Mouse (Mus musculus): Measurements from ENCODE around the gene Dnaic2.

The Dnaic2 gene

GRCm38 (mm10) chr11:114726965-114727825, at the start of gene Dnaic2:
TSS of gene Dnaic2 (plus strand) at chr11:114727408.
- DNase-seq = no peak

GRCm38 (mm10) chr11:114679582-114679981, 47.6 kb upstream of the Dnaic2 start:
- no peak for DNase-seq

- no peak for DNase-seq
Observed at GRCm38 (mm10) chr11:114680291-114680690, 46.9 kb upstream of the Dnaic2 start.

- no peak for DNase-seq
Observed at GRCm38 (mm10) chr11:114681054-114681453, 46.2 kb upstream of the Dnaic2 start.

GRCm38 (mm10) chr11:114682321-114682900, 44.8 kb upstream of the Dnaic2 start:
- no peak for DNase-seq

- no peak for DNase-seq
Observed at GRCm38 (mm10) chr11:114683029-114683721, 44.0 kb upstream of the Dnaic2 start.

- DNase-seq = no peak
Observed at GRCm38 (mm10) chr11:114683722-114684621, 43.2 kb upstream of the Dnaic2 start.

GRCm38 (mm10) chr11:114684627-114685373, 42.4 kb upstream of the Dnaic2 start:
- DNase-seq = no peak

- no peak for DNase-seq
Observed at GRCm38 (mm10) chr11:114685526-114686040, 41.6 kb upstream of the Dnaic2 start.

- DNase-seq = no peak
Observed at GRCm38 (mm10) chr11:114686221-114686959, 40.8 kb upstream of the Dnaic2 start.

GRCm38 (mm10) chr11:114687574-114688188, 39.5 kb upstream of the Dnaic2 start:
- no peak for DNase-seq

GRCm38 (mm10) chr11:114688729-114689128, 38.5 kb upstream of the Dnaic2 start:
- no peak for DNase-seq

- DNase-seq = no peak
Observed at GRCm38 (mm10) chr11:114690192-114690591, 37.0 kb upstream of the Dnaic2 start.

GRCm38 (mm10) chr11:114691454-114692182, 35.6 kb upstream of the Dnaic2 start:
- DNase-seq = no peak

GRCm38 (mm10) chr11:114692601-114693000, 34.6 kb upstream of the Dnaic2 start:
- DNase-seq = no peak

- no peak for DNase-seq
Observed at GRCm38 (mm10) chr11:114693456-114693855, 33.8 kb upstream of the Dnaic2 start.

GRCm38 (mm10) chr11:114694451-114694850, 32.8 kb upstream of the Dnaic2 start:
- no peak for DNase-seq

- DNase-seq = no peak
Observed at GRCm38 (mm10) chr11:114698496-114698895, 28.7 kb upstream of the Dnaic2 start.

- DNase-seq = peak; percentile 63
Observed at GRCm38 (mm10) chr11:114699511-114699910, 27.7 kb upstream of the Dnaic2 start.
